Mouse (Mus musculus) embryonic fibroblast, embryonic 13.5 days (primary cell): Measurements from ENCODE around the gene Olfr1411.

Experiments
- CTCF ChIP-seq: IDR thresholded peaks from 2 replicates; pipeline ENCODE4 v1.5.1; 2011; ENCODE audit warnings: mild to moderate bottlenecking, control low read depth, low read length, moderate library complexity, borderline replicate concordance; ENCODE audit not compliant: insufficient read depth
- POLR2A ChIP-seq: IDR thresholded peaks from 2 replicates; pipeline ENCODE4 v1.6.1; 2011; ENCODE audit warnings: low read depth, mild to moderate bottlenecking, control low read depth, low read length, moderate library complexity

- TF ChIP-seq CTCF (no peak), POLR2A (no peak)
Measured at GRCm38 (mm10) chr1:92644916-92645315, 50.7 kb downstream of the Olfr1411 start.
